Mouse (Mus musculus) gastrocnemius, adult 2 months (tissue): ENCODE data around the gene Golga4. TPM values are rescaled to one million over a fixed set of nuclear protein-coding genes. Genes with fewer than 3 reads are reported as not detected.
A peak's percentile ranks its signal among the peaks of the same experiment; 100 is the strongest.

Source experiments
- DNase-seq: peaks from one replicate; pipeline ENCODE4 v3.0.0; 2022
- H3K27ac ChIP-seq: fragments of 200-600 bp; 2 replicates; pipeline ENCODE4 v1.8.1; 2022; ENCODE audit warnings: mild to moderate bottlenecking
- H3K4me3 ChIP-seq: fragments of 200-600 bp; 2 replicates; pipeline ENCODE4 v1.8.1; 2022; ENCODE audit warnings: mild to moderate bottlenecking, moderate library complexity
- CTCF ChIP-seq: fragments of 200-600 bp; IDR thresholded peaks from 2 replicates; pipeline ENCODE4 v1.8.1; 2022; ENCODE audit warnings: antibody characterized with exemption, mild to moderate bottlenecking, moderate library complexity
- intact Hi-C: fragments of 180-260 bp; cut with DNase I; formaldehyde crosslinking; loops from one replicate; pipeline ENCODE4 v1.15.1; 2025
- total RNA-seq, 2 experiments: library from RNA; stranded (reverse); gene quantifications; 2 replicates each; pipeline ENCODE4 v1.2.3; 2021

Gene Golga4
- total RNA-seq, 2 experiments from 2014 or later, result 397 to 426 TPM

- intact Hi-C loops, result no loop called here
- Histone ChIP-seq H3K4me3 (no peak overlapping the region), H3K27ac (no peak overlapping the region)
- no peak for DNase-seq
- TF ChIP-seq CTCF, result no peak
Observed at GRCm38 (mm10) chr9:118545146-118545545, 39.1 kb downstream of the Golga4 start.

- no peak for TF ChIP-seq CTCF
- no peak for DNase-seq
- intact Hi-C loops, result no loop called here
Observed at GRCm38 (mm10) chr9:118548651-118549050, 42.6 kb downstream of the Golga4 start.

GRCm38 (mm10) chr9:118556951-118557780 is 51.1 kb downstream of the Golga4 start:
- TF ChIP-seq CTCF, result no peak
- Histone ChIP-seq H3K4me3 (no peak overlapping the region), H3K27ac (no peak overlapping the region)
- intact Hi-C loops, result no loop called here
- DNase-seq, result peak; percentile 48

More at GRCm38 (mm10) chr9:118548651-118549050, 42.6 kb downstream of the Golga4 start:
- Histone ChIP-seq H3K27ac (no peak overlapping the region), H3K4me3 (no peak overlapping the region)

GRCm38 (mm10) chr9:118563356-118563755 is 57.3 kb downstream of the Golga4 start:
- Histone ChIP-seq H3K4me3 (no peak overlapping the region), H3K27ac (no peak overlapping the region)
- no peak for DNase-seq
- intact Hi-C loops, result no loop called here
- no peak for TF ChIP-seq CTCF

GRCm38 (mm10) chr9:118563866-118564265 is 57.8 kb downstream of the Golga4 start:
- intact Hi-C loops, result no loop called here
- no peak for DNase-seq
- H3K27ac ChIP-seq, result no peak overlapping the region
- H3K4me3 ChIP-seq, result no peak overlapping the region
- TF ChIP-seq CTCF, result no peak

GRCm38 (mm10) chr9:118564696-118565095 is 58.6 kb downstream of the Golga4 start:
- Histone ChIP-seq H3K4me3 (no peak overlapping the region), H3K27ac (no peak overlapping the region)
- intact Hi-C loops, result loop anchor here (5.0 kb wide), 1 partner anchor 32 kb away; no protein-coding TSS in a partner anchor
- no peak for DNase-seq
- TF ChIP-seq CTCF, result no peak

GRCm38 (mm10) chr9:118569328-118569727 is 63.3 kb downstream of the Golga4 start:
- intact Hi-C loops, result loop anchor here (5.0 kb wide), 1 partner anchor 37 kb away; no protein-coding TSS in a partner anchor
- no peak for DNase-seq
- no peak for TF ChIP-seq CTCF
- H3K4me3 ChIP-seq, result no peak overlapping the region
- no peak overlapping the region for H3K27ac ChIP-seq

GRCm38 (mm10) chr9:118570865-118571264 is 64.8 kb downstream of the Golga4 start:
- no peak for DNase-seq
- Histone ChIP-seq H3K4me3 (no peak overlapping the region), H3K27ac (no peak overlapping the region)
- peak; percentile 30; the same call in 1 of the 2 replicates for TF ChIP-seq CTCF
- intact Hi-C loops, result no loop called here

GRCm38 (mm10) chr9:118571701-118572100 is 65.6 kb downstream of the Golga4 start:
- Histone ChIP-seq H3K27ac (no peak overlapping the region), H3K4me3 (no peak overlapping the region)
- intact Hi-C loops, result no loop called here

GRCm38 (mm10) chr9:118574911-118575310 is 68.8 kb downstream of the Golga4 start:
- H3K27ac ChIP-seq, result no peak overlapping the region
- TF ChIP-seq CTCF, result no peak
- H3K4me3 ChIP-seq, result no peak overlapping the region
- intact Hi-C loops, result no loop called here
- DNase-seq, result no peak

More at GRCm38 (mm10) chr9:118571701-118572100, 65.6 kb downstream of the Golga4 start:
- no peak for DNase-seq
- no peak for TF ChIP-seq CTCF

GRCm38 (mm10) chr9:118580371-118580770 is 74.3 kb downstream of the Golga4 start:
- no peak for TF ChIP-seq CTCF
- H3K27ac ChIP-seq, result no peak overlapping the region
- intact Hi-C loops, result loop anchor here (10.0 kb wide), 1 partner anchor 484 kb away; no protein-coding TSS in a partner anchor
- H3K4me3 ChIP-seq, result no peak overlapping the region
- no peak for DNase-seq

- no peak overlapping the region for H3K27ac ChIP-seq
- intact Hi-C loops, result loop anchor here (10.0 kb wide), 1 partner anchor 482 kb away; no protein-coding TSS in a partner anchor
- no peak overlapping the region for H3K4me3 ChIP-seq
- TF ChIP-seq CTCF, result no peak
- no peak for DNase-seq
Observed at GRCm38 (mm10) chr9:118582757-118583156, 76.7 kb downstream of the Golga4 start.

GRCm38 (mm10) chr9:118584838-118585237 is 78.8 kb downstream of the Golga4 start:
- DNase-seq, result no peak
- TF ChIP-seq CTCF, result no peak
- Histone ChIP-seq H3K4me3 (no peak overlapping the region), H3K27ac (no peak overlapping the region)
- intact Hi-C loops, result loop anchor here (10.0 kb wide), 1 partner anchor 480 kb away; no protein-coding TSS in a partner anchor
